Mouse (Mus musculus): ENCODE results near the gene Rflna. TPM values are rescaled to one million over a fixed set of nuclear protein-coding genes. Genes with fewer than 3 reads are reported as not detected.
A peak's percentile ranks its signal among the peaks of the same experiment; 100 is the strongest.

Gene Rflna
- polyA plus RNA-seq, 1 experiment from 2014 or later: 2.7 TPM

DNA sequence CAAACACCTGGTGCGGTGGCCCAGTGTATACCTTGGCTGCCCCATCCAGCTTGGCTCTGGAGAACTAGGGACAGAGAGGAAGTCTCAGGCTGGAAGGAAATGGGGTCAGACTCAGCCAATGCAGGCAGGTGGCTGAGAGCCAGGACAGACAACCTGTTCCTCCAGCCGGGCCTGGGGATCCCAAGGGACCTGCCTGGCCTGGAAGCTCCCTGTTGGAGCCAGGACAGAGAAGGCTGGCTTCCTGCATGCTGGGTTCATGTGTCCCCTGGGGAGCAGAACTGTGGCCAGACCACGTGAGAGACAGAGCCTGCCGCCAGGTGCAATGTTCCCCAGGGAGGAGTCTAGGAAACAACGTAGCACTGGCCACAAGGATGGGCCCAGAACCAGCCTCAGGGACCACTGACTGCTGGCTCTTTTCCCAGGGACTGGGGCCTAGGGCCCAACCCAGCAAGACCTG is 37.1 kb downstream of the Rflna start:
- Histone ChIP-seq H3K4me1 (ENCODE audit: control insufficient read depth, insufficient read depth, low read length) (no peaks in the 10 kb centered on the region), H3K4me2 (ENCODE audit: low read depth, low read length) (no peak overlapping the region), H3K4me3 (replicated peaks; ENCODE audit: low read length) (no peak overlapping the region), H3K27ac (ENCODE audit: low read length) (peak overlapping the region; percentile 49), H3K27me3 (ENCODE audit: control insufficient read depth, insufficient read depth, low read length) (no peaks in the 10 kb centered on the region), H3K9me3 (replicated peaks; ENCODE audit: control insufficient read depth, low read length) (no peaks in the 10 kb centered on the region), H3K9ac (ENCODE audit: low read length) (no peak overlapping the region), H3K36me3 (ENCODE audit: control insufficient read depth, insufficient read depth, low read length) (peaks cover 40% of the 10 kb centered on the region)
- peak; percentile 71 for ATAC-seq (ENCODE audit: insufficient read depth, low FRiP score)
- WGBS: 60% methylated on average over 5 of the region's 5 CpGs

DNA sequence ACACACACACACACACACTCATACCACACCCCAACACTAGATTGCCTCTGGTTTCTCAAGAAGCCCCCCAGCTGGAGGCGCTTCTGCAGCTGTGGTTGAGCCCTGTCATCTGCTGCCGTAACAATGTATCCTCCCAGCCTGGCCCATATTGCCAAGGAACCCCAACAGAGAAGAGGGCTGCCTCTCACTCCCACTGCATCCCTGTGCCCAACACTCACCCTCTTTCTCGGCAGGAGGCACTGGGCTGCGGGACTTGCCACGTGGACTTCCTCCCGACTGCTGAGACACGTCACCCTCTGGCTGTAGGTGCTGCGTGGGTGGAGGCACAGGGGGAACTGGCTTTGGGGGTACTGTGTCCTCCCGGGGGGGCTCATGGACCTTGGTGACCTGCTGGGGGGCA is 38.6 kb downstream of the Rflna start:
- H3K4me3 ChIP-seq (replicated peaks; ENCODE audit: low read length): no peak overlapping the region
- 85% methylated on average over 9 of the region's 9 CpGs for WGBS
- no peak overlapping the region for H3K9ac ChIP-seq (ENCODE audit: low read length)
- H3K27ac ChIP-seq (ENCODE audit: low read length): no peak overlapping the region
- H3K4me1 ChIP-seq (ENCODE audit: control insufficient read depth, insufficient read depth, low read length): 0 out of 2 replicates have a peak, but pooled peaks cover 5% of the 10 kb centered on the region
- no peaks in the 10 kb centered on the region for H3K27me3 ChIP-seq (ENCODE audit: control insufficient read depth, insufficient read depth, low read length)
- peaks cover 34% of the 10 kb centered on the region for H3K36me3 ChIP-seq (ENCODE audit: control insufficient read depth, insufficient read depth, low read length)
- no peaks in the 10 kb centered on the region for H3K9me3 ChIP-seq (replicated peaks; ENCODE audit: control insufficient read depth, low read length)
- ATAC-seq (ENCODE audit: insufficient read depth, low FRiP score): no peak
- H3K4me2 ChIP-seq (ENCODE audit: low read depth, low read length): no peak overlapping the region

DNA sequence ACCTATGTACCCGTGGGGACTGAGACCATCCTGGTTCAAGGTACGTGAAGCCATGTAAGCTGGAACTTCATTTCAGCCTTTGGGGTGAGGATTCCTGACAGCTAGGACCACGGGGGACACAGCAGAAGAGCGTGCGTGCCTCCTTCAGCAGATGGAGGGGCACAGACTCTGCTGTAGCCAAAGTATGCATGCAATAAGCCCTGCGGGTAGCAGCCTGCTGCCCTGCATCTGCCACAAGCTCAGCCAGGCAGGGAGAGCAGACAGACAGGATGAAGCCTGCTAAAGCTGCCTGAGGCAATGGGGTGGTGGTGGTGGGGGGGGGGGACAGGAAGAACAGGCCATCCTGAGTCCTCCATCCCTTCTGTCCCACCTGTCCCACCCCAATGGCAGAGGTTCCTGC is 40.4 kb downstream of the Rflna start:
- ATAC-seq (ENCODE audit: insufficient read depth, low FRiP score): no peak
- H3K9me3 ChIP-seq (replicated peaks; ENCODE audit: control insufficient read depth, low read length): no peaks in the 10 kb centered on the region
- no peak overlapping the region for H3K4me2 ChIP-seq (ENCODE audit: low read depth, low read length)
- H3K9ac ChIP-seq (ENCODE audit: low read length): no peak overlapping the region
- no peak overlapping the region for H3K4me3 ChIP-seq (replicated peaks; ENCODE audit: low read length)
- peaks cover 35% of the 10 kb centered on the region for H3K36me3 ChIP-seq (ENCODE audit: control insufficient read depth, insufficient read depth, low read length)
- H3K4me1 ChIP-seq (ENCODE audit: control insufficient read depth, insufficient read depth, low read length): 0 out of 2 replicates have a peak, but pooled peaks cover 6% of the 10 kb centered on the region
- H3K27ac ChIP-seq (ENCODE audit: low read length): no peak overlapping the region
- H3K27me3 ChIP-seq (ENCODE audit: control insufficient read depth, insufficient read depth, low read length): no peaks in the 10 kb centered on the region
- 95% methylated on average over 6 of the region's 6 CpGs for WGBS

DNA sequence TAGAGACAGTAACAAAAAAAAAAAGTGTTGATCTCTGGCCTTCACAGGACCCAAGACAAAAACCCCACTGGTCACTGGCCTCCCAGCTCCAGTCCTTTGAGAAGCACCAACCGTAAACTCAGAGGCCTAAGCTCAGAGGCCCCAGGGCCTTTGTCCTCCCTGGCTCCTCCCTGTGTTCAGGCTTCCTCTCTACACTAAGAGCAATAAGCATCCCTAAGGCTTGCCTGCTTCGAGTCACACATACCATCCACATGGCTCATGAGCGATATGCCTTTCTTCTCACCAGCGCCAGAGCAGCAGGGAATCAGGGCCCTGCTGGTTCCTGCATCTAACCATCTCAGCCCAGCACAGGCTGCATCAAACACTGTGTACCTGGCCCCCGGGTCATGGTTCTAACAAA is 42.2 kb downstream of the Rflna start:
- Histone ChIP-seq H3K9ac (ENCODE audit: low read length) (no peak overlapping the region), H3K27ac (ENCODE audit: low read length) (no peak overlapping the region), H3K4me3 (replicated peaks; ENCODE audit: low read length) (no peak overlapping the region), H3K9me3 (replicated peaks; ENCODE audit: control insufficient read depth, low read length) (no peaks in the 10 kb centered on the region), H3K27me3 (ENCODE audit: control insufficient read depth, insufficient read depth, low read length) (no peaks in the 10 kb centered on the region), H3K4me1 (ENCODE audit: control insufficient read depth, insufficient read depth, low read length) (0 out of 2 replicates have a peak, but pooled peaks cover 6% of the 10 kb centered on the region), H3K4me2 (ENCODE audit: low read depth, low read length) (no peak overlapping the region), H3K36me3 (ENCODE audit: control insufficient read depth, insufficient read depth, low read length) (peaks cover 36% of the 10 kb centered on the region)
- WGBS: 79% methylated on average over 5 of the region's 5 CpGs
- no peak for ATAC-seq (ENCODE audit: insufficient read depth, low FRiP score)

- no peak overlapping the region for H3K27ac ChIP-seq (ENCODE audit: low read length)
- no peak overlapping the region for H3K4me2 ChIP-seq (ENCODE audit: low read depth, low read length)
- 55% methylated on average over 5 of the region's 5 CpGs for WGBS
- H3K9me3 ChIP-seq (replicated peaks; ENCODE audit: control insufficient read depth, low read length): no peaks in the 10 kb centered on the region
- ATAC-seq (ENCODE audit: insufficient read depth, low FRiP score): no peak
- no peak overlapping the region for H3K9ac ChIP-seq (ENCODE audit: low read length)
- H3K36me3 ChIP-seq (ENCODE audit: control insufficient read depth, insufficient read depth, low read length): peaks cover 47% of the 10 kb centered on the region
- H3K27me3 ChIP-seq (ENCODE audit: control insufficient read depth, insufficient read depth, low read length): no peaks in the 10 kb centered on the region
- H3K4me3 ChIP-seq (replicated peaks; ENCODE audit: low read length): no peak overlapping the region
- 0 out of 2 replicates have a peak, but pooled peaks cover 6% of the 10 kb centered on the region for H3K4me1 ChIP-seq (ENCODE audit: control insufficient read depth, insufficient read depth, low read length)
Measured at GRCm38 (mm10) chr5:125046436-125046835, 43.4 kb downstream of the Rflna start.

DNA sequence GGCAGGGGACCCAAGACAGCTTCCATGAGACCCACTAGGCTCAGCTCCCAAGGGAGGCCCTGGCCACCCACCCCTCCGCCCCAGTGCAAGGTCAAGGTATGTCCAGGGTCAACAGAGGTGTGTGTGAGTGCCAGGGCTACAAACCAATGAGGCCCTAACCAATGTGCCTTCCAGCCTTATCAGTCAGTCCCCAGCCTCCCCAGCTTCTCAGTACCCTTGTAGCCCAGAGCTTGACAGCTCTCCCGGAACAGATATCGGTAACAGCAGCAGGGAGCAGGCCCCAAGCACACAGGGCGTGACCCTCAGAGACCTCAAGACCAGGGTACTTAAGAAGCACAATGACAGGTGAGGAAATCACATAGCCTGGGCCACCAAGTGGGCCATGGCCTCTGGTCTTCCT is 46.5 kb downstream of the Rflna start:
- 87% methylated on average over 4 of the region's 4 CpGs for WGBS
- H3K4me2 ChIP-seq (ENCODE audit: low read depth, low read length): no peak overlapping the region
- ATAC-seq (ENCODE audit: insufficient read depth, low FRiP score): no peak
- no peak overlapping the region for H3K9ac ChIP-seq (ENCODE audit: low read length)
- no peak overlapping the region for H3K4me3 ChIP-seq (replicated peaks; ENCODE audit: low read length)
- no peak overlapping the region for H3K27ac ChIP-seq (ENCODE audit: low read length)
- peaks cover 18% of the 10 kb centered on the region for H3K4me1 ChIP-seq (ENCODE audit: control insufficient read depth, insufficient read depth, low read length)
- peaks cover 44% of the 10 kb centered on the region for H3K36me3 ChIP-seq (ENCODE audit: control insufficient read depth, insufficient read depth, low read length)
- H3K9me3 ChIP-seq (replicated peaks; ENCODE audit: control insufficient read depth, low read length): no peaks in the 10 kb centered on the region
- no peaks in the 10 kb centered on the region for H3K27me3 ChIP-seq (ENCODE audit: control insufficient read depth, insufficient read depth, low read length)

DNA sequence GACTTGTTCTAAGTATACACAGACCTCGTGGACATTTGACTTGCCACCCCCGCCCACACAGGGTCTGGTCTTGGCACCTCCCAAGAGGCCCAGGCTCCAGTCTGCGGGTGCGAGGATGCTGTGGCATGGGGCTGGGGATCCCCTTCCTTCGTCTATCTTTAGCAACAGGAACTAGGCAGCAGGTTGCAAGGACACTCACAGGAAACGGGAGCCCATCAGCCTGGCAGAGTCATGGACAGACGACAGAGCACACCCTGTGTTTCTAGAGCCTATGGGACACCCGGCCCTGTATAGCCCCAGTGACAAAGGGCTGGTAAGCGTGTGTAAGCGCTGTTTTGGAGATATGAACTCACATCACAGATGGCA is 49.2 kb downstream of the Rflna start:
- Histone ChIP-seq H3K4me3 (replicated peaks; ENCODE audit: low read length) (no peak overlapping the region), H3K9me3 (replicated peaks; ENCODE audit: control insufficient read depth, low read length) (no peaks in the 10 kb centered on the region), H3K4me2 (ENCODE audit: low read depth, low read length) (no peak overlapping the region), H3K36me3 (ENCODE audit: control insufficient read depth, insufficient read depth, low read length) (peaks cover 37% of the 10 kb centered on the region), H3K27ac (ENCODE audit: low read length) (no peak overlapping the region), H3K27me3 (ENCODE audit: control insufficient read depth, insufficient read depth, low read length) (no peaks in the 10 kb centered on the region), H3K9ac (ENCODE audit: low read length) (no peak overlapping the region), H3K4me1 (ENCODE audit: control insufficient read depth, insufficient read depth, low read length) (peaks cover 27% of the 10 kb centered on the region)
- no peak for ATAC-seq (ENCODE audit: insufficient read depth, low FRiP score)
- 72% methylated on average over 10 of the region's 10 CpGs for WGBS

DNA sequence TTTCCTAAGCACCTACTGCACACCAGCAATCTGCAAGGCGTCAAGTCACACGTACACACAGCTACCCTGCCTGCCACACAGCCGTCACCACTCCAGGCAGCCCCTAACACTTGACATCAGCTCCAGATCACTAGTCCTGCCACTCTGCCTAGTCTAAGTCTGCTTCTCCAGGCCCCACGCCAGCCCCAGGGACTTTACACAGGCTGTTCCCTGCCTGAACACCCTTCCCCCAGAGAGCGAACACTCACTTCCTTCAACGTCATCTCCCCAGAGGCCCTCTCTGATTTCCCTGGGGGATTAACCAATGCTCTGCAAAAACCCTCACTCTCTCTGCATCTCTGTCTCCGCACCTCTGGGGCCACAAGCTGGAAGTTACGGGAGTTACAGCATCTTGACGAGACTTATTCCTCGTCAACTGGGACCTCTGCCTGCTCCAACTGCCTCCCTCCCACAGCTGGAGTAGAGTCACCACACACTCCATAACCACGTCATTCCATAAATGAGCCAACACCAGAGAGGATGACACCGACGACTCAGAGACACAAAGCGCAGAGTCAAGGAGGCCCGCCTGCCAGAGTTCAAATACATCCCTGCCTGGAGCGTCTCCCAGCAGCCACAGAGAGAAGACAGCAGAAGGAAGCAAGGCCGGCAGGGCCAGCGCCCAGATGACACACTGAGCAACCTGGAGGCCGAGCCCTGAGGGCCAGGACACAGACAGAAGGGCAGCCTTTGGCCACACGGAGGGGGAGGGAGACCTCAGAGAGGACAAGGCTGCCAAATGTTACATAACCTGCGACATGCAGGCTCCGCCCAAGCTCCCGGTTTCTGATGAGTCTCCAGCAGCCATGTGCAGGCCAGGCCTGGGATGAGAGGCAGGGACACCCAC is 49.8 kb downstream of the Rflna start:
- Histone ChIP-seq H3K4me3 (replicated peaks; ENCODE audit: low read length) (no peak overlapping the region), H3K9me3 (replicated peaks; ENCODE audit: control insufficient read depth, low read length) (no peaks in the 10 kb centered on the region), H3K36me3 (ENCODE audit: control insufficient read depth, insufficient read depth, low read length) (peaks cover 31% of the 10 kb centered on the region), H3K9ac (ENCODE audit: low read length) (0 out of 2 replicates have a peak overlapping the region, but pooled peaks have one; percentile 43), H3K27ac (ENCODE audit: low read length) (peak overlapping the region; percentile 3; the same call in 1 of the 2 replicates), H3K4me1 (ENCODE audit: control insufficient read depth, insufficient read depth, low read length) (peaks cover 34% of the 10 kb centered on the region), H3K4me2 (ENCODE audit: low read depth, low read length) (no peak overlapping the region), H3K27me3 (ENCODE audit: control insufficient read depth, insufficient read depth, low read length) (no peaks in the 10 kb centered on the region)
- 67% methylated on average over 23 of the region's 23 CpGs for WGBS
- ATAC-seq (ENCODE audit: insufficient read depth, low FRiP score): no peak

DNA sequence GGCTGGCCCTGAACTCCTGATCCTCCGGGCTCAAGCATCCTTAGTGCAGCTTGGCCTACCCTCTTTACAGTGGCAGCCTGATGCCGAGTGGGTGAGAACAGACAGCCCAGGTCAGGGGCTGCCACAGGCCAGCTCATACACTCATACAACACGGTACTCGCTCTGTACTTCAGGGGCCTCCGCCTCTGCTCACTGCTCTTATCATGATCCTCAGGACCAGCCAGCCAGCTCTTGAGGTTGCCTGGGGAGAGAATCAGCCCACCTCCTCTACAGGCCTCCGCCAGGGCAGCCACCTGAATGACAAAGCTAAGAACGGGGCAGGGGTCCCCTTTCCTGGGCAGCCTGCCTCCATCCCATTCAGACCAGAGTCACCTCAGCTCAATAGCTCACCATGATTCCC is 50.6 kb downstream of the Rflna start:
- H3K36me3 ChIP-seq (ENCODE audit: control insufficient read depth, insufficient read depth, low read length): peaks cover 27% of the 10 kb centered on the region
- no peak for ATAC-seq (ENCODE audit: insufficient read depth, low FRiP score)

More for the DNA sequence above, 50.6 kb downstream of the Rflna start:
- Histone ChIP-seq H3K9ac (ENCODE audit: low read length) (no peak overlapping the region), H3K4me2 (ENCODE audit: low read depth, low read length) (no peak overlapping the region), H3K4me3 (replicated peaks; ENCODE audit: low read length) (no peak overlapping the region), H3K9me3 (replicated peaks; ENCODE audit: control insufficient read depth, low read length) (no peaks in the 10 kb centered on the region), H3K4me1 (ENCODE audit: control insufficient read depth, insufficient read depth, low read length) (peaks cover 42% of the 10 kb centered on the region), H3K27me3 (ENCODE audit: control insufficient read depth, insufficient read depth, low read length) (no peaks in the 10 kb centered on the region), H3K27ac (ENCODE audit: low read length) (peak overlapping the region; percentile 3; the same call in 1 of the 2 replicates)
- WGBS: 82% methylated on average over 7 of the region's 7 CpGs

Data from stomach, embryonic 16.5 days (tissue).